Mouse (Mus musculus) heart, postnatal 10 days (tissue): ENCODE data around the gene 4930524N10Rik. TPM values are rescaled to one million over a fixed set of nuclear protein-coding genes. Genes with fewer than 3 reads are reported as not detected.

Experiments used
- DNase-seq, 2 experiments: peaks; one replicate each; pipeline ENCODE4 v3.0.0; 2021
- intact Hi-C: fragments of 180-260 bp; cut with DNase I; formaldehyde crosslinking; loops from one replicate; pipeline ENCODE4 v1.15.1; 2025
- total RNA-seq, 2 experiments: library from RNA; stranded (reverse); gene quantifications; 2 replicates each; pipeline ENCODE4 v1.2.3; 2021

Gene 4930524N10Rik
- not detected for total RNA-seq

DNA sequence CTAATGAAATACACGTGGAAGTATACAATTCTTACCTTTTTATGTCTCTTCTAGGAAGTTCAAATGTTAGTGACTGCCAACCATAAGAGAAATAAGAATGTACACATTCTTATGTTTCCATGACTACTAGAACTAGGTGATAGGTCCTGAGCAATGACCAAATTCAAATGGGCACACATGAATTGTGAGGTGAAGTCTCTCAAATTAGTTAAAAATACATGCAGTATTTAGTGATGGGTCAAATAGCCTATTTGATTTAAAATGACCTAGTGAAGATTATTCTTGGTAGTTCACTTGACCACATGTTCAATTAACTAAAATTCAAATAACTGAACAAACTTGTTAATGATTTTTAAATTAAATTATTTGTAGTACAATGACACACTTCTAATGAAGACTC is at the start of gene 4930524N10Rik:
4930524N10Rik (minus strand) TSS at position 101 of the 400 bp plus-strand sequence.
- intact Hi-C loops = no loop called here
- DNase-seq = no peak

DNA sequence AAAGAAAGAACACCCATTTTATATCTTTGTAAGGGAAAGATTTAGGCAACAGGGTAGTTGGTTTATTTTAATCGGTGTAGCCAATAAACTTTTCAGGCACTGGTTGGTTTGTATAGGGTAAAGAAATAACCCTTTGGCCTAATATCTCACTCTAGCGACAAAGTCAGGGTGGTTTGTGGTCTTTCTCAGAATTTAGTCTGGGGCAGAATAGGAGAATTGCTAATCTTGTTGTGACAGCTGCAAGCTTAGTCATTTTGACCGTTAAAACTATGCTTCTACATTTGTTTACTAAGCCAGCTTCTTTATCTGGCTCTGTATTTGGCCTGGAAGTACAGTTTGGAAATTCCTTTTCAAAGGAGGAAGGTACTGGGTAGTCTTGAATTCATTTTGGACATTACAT is 6.8 kb upstream of the 4930524N10Rik start:
- intact Hi-C loops = no loop called here
- no peak for DNase-seq

DNA sequence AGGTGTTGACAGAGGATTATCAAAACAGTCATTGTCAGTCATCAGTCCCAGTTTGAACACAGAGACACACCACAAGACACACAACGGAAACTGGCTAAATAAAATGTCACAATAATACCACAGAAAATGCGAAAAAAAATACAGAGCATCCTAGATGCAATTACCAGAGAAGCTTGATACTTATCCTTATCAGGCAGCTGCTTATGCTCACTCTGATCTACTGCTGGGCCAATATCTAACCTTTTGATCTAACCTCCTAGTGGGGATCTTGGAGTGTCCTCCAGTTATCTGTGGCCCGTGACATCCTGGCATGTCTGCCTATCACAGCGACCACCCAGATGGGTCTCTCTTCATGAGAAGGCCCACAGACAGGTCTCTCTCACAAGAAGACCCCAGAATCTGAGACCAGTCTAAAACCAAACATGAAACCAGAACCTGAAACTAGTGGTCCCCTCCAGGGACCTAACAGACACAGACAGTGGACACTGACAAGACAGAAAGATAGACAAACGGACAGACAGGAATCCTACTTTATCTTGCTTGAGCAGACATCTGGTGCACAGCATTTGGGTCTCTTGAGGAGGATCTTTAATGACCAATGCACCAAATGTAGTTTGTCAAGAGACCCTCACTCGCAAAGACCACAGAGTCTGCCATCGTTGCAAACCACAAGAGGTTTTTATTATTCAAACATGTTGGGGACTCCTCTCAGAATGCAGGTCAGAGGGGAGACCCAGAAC is 6.3 kb upstream of the 4930524N10Rik start:
- no peak for DNase-seq
- intact Hi-C loops = no loop called here

DNA sequence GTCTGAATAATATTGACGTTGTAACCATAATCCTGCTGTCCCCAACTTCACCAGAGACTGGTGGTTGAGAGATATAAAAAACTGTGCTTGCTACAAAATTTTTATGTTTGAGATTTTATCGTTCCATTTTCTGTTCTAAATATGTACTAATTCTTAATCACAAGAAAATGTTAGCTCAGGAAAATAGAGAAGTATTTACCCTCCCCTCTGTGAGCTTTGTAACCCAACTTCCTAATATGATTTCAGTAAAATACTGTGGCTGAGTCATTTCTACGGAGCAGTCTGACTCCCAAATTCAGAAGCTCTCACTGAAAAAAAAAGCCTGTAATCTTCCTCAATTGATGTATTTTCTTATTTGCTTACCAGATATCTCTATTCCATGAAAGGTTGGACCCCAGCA is 4.7 kb upstream of the 4930524N10Rik start:
- no peak for DNase-seq
- intact Hi-C loops = no loop called here

Other genes starting within 250 kb of the 4930524N10Rik start
- gene Gm15140, start 222.7 kb downstream of the 4930524N10Rik start, total RNA-seq = not detected
- not detected for gene Samt4, start 138.6 kb upstream of the 4930524N10Rik start, total RNA-seq
- not detected for gene Samt2, start 236.0 kb upstream of the 4930524N10Rik start, total RNA-seq